Mouse (Mus musculus) thymus, adult 18-20 months (tissue): Measurements from ENCODE around the gene Nsl1.

Source experiments
- DNase-seq, 2 experiments: peaks; one replicate each; pipeline ENCODE4 v3.0.0; 2022; ENCODE audit warnings: mixed read lengths in 2 of 2

The Nsl1 gene

DNA sequence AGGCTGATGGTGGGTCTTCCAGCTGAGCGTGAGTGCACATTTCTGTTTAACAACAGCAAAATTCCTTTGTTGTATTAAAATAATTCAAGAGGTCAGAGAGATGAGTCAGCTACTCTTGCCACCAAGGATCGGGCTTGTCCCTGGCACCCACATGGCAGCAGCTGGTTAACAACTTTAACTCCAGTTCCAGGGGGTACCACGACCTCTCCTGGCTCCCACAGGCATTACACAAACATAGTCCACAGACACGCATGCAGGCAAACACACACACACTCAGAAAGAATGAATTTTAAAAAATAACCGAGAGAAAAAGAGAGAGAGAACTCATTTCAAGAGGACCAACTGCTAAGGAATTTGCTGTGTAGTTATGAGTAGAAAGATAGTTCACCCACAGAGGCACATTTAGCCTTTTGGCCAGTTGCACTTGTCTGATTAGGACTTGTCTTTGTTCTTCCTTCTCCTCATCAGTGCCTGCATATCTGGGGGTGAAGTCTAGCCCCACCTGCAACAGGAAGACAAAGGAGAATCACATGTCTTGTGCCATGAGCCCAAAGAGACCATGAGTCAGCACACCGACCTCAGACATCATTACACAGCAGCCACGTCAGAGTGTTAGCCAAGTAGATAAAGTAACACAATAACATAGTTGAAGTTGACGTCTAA, 7.8 kb upstream of the Nsl1 start:
- no peak for DNase-seq

DNA sequence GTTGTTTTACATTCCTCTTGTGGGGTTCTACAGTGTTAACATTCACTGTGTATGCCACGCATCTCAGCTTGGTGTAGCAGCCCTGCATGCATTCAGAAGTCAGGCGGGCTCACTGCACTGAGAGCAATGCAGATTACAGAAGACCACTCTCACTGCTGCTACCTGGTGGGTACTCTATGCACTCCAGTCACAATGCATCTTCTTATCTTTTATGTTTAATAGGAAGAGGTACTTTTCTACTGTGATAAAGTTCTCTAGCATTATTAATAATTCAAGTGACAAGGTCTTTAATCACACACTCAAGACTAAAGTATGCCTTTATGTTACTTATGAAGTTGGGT, 7.3 kb upstream of the Nsl1 start:
- no peak for DNase-seq

DNA sequence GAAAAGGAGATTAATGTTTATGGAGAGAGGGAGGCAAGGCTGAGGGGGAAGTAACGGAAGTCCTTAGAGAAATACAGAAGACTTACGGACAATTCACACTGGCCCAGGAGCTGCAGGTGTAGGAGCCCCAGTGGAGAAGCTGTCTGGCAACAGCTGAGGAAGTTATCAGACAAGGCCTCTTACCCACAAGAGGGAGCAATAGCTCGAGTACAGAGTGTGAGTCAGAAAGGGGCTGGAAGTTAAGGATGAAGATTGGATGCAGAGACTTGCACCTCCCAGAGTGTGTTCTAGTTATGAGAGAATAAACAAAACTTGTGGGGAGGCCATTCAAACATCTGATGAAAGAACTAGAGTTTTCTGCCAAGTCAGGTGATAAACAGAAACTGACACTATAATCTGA, 5.4 kb upstream of the Nsl1 start:
- DNase-seq: no peak

DNA sequence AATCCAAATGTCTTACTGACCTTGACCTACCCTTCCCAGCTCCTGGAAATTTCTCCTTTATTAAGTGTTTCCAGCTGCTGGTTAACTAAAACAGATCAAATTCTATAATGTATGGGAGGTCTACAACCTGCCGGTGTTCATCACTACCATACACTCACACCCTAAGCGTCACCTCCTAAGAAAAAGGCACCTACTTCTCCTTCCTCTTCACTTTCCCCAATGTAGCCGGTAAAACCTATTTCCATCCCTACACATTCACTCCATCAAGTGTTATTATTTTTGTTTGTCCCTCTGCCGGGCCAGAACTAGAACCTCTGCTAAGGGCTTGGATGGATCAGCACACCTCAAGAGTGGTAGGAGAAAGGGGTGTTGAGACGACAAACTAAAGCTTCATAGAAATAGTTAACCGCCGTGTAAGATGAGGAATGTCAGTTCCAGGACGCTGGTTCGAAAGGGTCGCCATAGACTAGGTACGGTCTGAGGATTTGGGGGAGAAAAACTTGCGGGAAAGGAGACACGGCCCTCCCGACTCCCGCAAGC, 501 bp upstream of the Nsl1 start:
- DNase-seq: no peak

DNA sequence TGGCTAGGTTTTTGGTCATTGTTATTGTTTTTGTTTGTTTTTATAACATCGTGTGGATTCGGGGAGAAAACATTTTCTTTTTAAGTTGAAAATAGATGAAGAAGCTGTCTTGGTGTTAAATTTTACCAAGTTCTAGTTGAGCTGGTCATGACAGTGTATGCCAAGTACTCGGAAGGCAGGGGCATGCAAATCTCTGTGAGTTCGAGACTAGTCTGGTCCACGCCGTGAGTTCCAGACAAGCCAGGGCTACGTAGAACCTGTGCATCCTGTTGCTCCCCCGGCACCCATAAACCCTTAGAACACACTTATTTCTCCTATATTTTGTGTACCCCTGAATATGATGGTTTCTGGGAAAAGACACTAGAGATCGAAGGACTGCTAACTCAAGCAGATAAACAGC, 888 bp downstream of the Nsl1 start:
- DNase-seq: no peak

DNA sequence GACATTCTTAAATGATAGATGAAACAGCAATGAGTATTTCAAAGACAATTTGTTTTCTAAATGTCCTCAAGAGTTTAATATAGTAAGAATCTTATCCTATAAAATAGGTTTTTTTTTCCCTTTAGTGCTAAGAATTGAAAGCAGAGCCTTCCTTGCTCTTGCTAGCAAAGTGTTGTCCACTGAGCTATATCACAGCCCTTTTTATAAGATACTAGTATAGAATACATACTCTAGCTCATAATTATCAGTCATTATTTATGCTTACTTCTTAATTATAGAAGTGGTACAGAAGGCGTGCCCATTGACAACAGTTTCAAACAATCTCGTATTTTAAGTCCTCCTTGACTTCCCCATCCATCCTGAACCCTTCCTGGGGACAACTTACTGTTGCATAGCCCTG, 1.7 kb downstream of the Nsl1 start:
- no peak for DNase-seq

DNA sequence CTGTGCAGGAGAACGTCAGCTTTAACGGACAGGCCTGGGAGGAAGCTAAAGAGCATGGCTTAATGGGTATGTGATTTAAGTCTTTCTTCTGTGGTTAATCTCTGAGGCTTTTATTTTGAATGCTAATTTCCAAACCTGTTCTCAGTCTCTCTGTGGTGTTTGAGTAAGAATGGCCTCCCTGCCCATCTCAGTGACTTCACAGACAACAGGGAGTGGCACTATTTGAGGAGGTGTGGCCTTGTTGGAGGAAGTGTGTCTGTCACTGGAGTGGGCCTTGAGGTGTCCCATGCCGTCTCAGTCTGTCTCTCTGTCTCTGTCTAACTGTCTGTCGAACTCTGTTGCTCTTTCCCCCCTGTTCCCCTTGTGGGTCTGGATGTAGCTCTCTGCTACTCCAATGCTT, 2.4 kb downstream of the Nsl1 start:
- no peak for DNase-seq

DNA sequence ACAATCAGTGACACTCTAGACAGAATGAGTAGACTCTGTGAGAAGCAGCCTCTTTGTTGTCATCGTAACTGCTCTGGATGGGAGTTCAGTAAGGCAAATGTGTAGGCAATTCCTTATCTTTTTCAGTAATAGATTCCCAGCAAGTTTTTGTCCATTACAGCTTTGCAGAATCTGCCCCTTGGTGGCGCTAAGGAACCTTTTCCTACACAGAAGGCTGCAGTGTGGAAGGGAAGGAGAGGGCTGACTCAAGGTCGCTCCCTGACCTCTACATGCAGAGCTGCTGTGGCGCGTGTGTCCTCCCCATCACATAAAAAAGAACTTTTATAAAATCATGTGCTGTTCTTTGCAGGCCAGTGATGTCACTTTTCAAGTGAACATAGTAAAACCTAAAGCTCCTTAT, 5.6 kb downstream of the Nsl1 start:
- no peak for DNase-seq

DNA sequence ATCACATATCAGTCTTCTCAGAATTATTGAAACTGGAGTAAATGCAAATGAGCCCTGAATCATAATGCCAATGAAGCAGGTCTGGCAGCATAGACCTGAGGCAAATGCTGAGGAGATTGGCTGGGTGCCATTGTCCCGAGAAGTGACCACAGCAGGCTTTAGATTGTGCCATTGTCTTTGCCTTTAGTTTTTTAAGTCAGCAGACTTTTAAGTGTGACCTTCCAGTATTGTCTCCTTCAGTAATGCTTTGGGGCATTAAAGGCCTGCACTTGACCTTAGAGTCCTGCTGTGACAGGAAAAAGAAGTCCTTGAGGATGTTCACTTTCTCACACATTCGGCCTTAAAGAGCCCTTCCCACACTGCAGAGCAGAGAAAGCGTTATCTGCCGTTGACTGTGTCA, 7.4 kb downstream of the Nsl1 start:
- no peak for DNase-seq

DNA sequence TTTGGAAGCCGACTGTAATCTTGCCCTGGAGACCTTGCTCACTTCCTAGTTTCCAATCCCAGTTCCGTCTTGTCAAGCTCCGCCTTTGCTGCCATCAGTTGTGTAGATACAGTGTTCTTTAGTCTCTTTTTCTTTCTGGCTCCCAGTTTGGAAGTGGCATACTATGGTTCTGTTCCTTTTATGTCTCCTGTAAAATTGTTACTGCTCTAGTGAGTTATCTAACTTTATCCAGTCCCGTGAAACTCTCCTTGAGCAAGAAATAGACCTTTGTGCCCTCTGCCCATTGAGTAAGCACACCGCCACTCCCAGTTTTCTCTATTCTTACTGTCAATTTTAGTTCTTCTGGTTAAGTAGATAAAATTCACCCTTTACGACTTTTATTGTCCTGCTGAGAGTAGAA, 8.8 kb downstream of the Nsl1 start:
- no peak for DNase-seq

DNA sequence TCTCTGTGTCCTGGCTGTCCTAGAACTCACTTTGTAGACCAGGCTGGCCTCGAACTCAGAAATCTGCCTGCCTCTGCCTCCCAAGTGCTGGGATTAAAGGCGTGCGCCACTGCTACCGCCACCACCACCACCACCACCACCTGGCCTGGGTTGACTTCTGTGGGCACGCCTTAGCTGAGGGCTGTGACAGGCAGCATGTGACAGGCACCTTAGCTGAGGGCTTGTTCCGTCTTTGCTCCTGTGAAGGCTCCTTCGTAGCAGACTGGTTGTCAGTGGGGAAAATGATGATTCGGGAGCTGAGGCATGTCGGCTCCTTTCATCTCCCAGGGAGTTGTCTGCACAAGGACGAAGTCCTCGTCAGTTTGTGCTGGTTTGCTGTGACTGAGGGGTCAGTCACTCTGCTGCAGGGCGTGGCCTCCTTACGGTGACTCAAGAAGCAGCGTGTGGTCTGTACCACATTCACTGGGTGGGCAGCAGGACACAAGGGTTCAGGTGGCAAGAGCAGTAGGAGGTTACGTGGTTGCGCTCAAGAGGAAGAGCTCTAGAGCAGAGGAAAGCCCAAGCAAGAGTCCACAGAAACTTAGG, 9.6 kb downstream of the Nsl1 start:
- DNase-seq: no peak

DNA sequence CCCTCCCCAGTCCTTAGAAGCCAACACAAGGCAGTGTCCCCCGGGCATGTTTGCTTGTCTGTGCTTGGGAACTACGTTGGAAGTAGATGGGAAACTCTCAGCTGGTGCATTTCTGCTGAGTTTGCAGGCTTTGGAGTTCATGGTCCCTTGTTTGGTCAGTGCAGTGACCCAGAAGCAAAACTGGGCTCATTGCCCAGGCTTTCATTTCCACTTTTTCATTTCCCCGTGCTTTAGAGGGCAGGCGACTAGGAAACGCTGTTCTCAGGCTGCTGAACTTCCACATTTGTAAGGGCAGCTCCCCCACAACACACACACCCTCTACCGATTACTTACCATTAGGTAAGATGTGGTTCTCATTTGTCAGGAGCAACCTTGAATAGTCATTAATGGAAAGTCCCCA, 10.2 kb downstream of the Nsl1 start:
- DNase-seq: no peak

DNA sequence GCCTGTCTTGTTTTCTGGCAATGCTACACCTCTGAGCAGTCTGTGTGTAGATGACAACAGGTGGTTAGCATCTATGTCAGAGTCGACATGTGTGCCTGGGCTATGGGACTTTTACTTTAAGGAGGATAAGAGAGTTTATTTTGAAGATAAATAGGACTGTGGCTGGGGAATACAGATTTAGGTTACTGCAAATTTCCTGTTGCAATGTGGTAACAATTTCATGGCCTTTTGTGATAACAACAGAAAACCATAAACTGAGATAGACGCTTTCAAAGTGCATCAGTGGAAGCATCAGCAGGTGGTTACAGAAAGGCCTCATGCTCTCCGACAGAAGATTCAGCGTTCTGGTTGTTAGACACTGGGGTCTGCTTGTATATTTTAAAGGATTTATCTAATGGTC, 10.7 kb downstream of the Nsl1 start:
- no peak for DNase-seq

DNA sequence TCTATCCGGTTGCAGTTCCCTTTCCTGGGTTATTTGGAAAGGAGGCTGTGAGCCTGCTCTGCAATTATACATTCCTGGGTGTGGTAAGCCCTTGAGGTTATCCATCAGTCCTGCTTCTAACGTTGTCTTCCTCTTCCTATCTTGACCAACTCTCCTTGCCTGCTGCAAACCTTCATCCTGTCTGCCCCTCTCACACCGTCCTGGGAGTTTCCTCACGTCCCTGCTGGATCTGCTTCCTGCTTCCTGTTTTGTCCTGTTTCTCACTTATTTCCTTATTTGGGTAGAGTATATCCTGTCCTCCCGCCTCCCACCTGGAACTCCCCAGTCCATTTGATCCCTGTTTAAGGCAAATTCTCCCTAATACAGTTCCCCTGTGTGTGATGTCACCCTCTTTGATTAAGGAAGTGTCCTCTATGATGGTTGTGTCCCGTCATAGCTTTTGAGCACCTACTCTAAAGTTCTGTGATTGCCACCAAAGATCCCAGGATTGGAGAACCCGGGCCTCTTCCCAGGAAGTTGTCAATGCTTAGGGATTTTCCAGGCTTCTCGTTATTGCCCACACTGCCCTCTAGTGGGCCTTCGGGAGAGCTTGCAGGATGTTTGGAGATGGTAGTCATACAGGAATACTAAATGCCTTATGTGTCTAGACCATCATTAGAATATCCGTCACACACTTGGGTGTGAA, 12.5 kb downstream of the Nsl1 start:
- no peak for DNase-seq

DNA sequence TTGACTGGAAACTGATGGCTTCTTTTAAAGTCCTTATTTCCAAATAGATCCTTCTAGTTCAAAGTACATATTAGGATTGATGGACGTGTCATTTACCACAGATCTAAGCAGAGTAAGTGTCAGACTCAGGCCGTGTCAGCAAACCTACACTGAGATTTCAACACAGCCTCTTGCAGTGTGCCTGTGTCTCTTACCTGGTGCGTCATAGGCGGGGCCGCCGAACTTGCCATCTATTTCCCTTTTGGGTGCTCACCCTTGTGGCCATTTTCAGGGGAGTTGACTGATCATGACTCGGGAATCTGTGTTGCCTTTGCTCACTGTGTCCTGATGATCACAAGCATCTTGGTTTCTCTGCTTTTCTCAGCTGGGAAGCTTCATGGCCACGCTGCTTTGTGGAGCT, 20.4 kb downstream of the Nsl1 start:
- DNase-seq: no peak

DNA sequence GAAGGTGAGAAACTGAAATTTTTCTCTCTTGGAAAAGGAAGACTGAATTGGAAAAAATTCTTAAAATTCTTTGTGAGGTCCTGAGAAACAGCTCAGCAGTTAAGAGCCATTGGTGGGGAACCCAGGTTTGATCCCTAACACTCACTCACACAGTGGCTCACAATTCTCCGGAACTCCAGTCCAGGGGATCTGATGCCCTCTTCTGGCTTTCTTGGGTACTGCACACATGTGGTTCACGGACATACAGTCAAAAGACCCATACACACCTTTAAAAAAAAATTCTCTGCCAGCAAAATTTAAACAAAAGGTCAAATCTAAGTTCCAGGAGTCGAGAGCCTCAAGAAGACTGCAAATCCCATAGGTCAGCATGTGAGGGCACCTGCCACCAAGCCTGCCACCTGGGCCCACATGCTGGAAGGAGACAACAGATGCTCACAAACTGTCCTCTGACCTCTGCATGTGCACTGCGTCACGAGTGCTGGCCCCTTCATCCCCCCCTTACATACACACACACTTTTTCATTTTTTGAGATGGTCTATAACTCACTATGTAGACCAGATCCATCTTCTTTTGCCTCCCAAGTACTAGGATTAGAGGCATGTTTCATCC, 22.2 kb downstream of the Nsl1 start:
- DNase-seq: no peak

DNA sequence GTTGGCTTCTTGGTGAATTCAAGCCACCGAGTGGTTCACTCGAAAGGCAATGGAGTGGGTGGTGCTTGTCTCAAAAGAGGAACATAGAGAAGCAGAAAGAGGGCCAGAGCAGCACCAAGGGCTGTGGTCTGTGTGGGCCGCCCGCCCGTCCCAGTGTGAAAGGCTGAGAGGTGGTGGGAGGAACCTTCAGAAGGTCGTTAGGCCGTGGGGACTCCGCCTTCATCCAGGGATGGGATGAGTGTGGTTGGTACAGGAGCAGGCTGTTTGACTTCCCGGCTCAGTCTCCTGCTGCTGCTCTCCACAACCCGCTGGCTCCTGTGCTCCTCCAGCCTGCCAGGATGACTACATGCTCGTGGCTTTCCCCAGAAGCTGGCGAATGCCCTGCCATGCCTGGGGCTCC, 22.8 kb downstream of the Nsl1 start:
- no peak for DNase-seq

DNA sequence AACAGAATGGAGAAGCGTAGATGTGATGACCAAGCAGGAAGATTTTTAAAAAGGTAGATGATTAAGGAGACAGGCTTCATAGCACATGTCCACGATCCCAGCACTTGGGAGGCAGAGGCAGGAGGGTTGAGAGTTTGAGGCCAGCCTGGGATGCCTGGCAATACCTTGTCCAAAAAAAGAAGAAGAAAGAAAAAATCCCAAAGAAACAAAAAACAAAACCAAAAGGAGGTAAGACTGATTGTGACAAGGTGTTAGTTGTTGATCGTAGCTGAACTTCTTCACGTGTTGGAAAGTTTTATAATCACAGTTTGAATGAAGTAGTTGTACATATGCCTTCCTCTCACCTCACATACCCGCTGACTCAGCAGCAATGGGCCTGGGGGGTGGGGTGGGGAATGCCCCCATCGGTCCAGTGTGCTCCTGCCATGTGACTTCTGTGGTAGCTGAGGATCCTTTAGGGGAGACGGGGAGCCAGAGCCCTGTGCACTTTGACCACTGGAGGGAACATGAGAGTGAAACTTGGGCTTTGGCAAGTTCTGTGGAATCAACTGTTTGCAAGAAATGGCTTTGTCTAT, 23.6 kb downstream of the Nsl1 start:
- DNase-seq: no peak

DNA sequence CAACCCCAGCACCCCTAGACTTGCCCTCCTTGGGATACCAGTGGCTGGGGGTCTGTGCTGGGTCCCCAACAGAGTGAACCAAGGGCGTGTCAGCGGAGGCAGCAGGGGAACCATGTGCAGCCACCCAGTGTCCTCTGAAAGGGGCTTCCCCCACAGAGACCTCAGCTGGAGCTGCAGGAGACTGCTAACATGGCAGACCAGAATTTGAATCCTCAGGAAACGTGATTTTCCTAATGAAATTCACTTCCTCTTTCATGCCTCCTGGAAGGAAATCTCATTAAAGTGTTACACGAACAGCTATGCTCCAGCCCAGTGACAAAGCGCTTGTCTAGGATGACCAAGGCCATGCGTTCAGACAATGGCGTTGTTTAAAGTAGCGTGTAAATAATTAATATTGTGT, 24.1 kb downstream of the Nsl1 start:
- no peak for DNase-seq

DNA sequence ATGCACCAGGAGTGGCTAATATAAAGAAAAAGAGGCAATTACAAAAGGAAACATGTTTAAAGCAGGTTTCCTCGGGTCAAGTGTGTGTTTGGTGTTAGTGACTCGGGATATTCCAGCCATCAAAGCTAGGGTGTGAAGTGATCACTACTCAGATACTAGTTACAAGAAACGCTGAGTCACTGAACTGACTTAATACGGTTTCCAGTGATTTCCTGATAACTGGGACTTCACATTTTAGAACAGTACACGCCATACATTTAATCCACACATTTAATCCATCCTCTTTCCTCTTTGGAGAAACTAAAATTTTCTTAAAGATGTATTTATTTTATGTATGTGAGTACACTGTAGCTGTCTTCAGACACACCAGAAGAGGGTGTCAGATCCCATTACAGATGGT, 25.1 kb downstream of the Nsl1 start:
- DNase-seq: no peak

DNA sequence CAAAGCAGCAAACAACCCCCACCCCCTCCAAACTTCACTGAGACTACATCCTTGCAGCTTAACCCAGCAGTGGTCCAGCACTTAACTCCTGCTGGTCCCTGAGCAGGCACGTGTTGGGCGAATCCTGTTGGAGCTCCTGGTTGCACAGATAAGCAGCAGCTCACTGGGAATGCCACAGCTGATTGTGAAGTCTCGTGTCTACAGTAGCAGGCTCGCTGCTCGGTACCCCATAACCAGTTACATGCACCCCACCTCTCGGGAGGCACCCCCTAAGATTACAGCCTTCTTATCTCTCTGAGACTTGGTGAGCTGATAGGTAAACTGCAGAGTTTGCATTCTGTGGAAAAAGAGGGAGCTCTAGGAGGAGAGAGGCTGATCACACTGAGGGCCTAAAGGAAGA, 26.5 kb downstream of the Nsl1 start:
- DNase-seq: no peak

DNA sequence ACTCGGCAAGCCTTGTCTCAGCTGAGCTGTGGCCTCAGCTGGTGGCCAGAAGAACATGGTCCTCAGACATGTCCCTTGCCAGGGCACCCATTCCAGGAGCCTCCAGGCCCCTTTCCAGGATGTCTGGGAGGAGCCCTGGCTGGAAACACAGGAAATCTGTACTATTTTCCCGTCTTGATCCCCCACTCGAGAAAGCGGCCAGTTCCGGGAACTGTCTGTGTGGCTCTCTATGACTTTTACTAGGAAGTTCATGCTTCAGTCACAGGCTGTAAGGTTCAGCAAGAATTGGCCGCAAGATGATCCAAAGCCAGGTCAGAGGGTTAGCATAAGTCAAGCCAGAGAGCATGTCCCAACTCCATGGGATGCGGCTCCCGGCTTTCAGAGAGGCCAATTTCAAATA, 29.2 kb downstream of the Nsl1 start:
- no peak for DNase-seq

DNA sequence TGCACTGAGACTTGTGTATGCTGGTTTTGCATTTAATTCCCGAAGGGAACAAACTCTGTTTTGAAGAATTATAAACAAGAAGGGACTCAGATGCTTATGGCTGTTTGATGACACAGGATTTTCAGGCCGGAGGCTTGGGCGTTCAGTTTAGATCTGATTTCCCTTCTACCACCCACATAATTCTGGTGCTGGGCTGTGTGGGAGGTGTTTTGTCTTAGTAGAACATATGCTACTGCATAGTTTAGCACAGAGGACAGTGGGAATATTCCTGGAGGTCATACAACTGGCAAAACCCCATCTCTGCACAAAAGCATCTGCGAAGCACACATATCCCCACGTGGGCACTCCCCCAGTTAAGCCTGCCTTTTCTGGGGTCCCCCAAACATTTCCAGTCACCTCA, 30.8 kb downstream of the Nsl1 start:
- no peak for DNase-seq

DNA sequence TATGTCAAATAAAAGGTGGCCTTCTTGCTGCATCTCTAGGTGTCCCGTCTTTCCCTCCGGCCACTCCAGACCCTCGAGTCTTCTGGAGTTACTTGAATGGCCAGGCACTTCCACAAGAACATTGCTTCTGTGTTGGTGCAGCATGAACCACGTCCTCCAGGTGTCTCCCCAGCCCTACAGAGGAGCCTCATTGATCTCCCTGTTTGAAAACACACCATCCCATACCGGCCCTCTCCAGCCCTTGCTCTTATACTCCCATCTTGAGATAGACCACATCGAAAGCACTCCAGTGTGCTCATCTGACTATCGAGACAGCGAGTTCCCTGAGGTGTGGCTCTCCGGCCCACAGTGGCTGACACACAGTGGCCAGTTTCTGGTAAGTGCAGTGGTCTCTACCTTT, 32.2 kb downstream of the Nsl1 start:
- no peak for DNase-seq
